Mouse (Mus musculus) midbrain, embryonic 11.5 days (tissue): ENCODE measurements at regions not wholly inside any gene's neighbourhood (a gene's known extent, or its start where the extent isn't known, plus 50 kb on each side); places are given as distances from the start of the nearest gene placed in this dataset.

Source experiments
- ATAC-seq: fragments of 200-750 bp; cut with Nextera tagmentation; 2 replicates; pipeline ENCODE4 v1.8.0; 2017; ENCODE audit warnings: moderate TSS enrichment, moderate library complexity; ENCODE audit not compliant: low FRiP score
- DNase-seq: peaks from one replicate; pipeline ENCODE4 v3.0.0; 2015; ENCODE audit warnings: low spot score; ENCODE audit errors: missing footprints
- H3K27ac ChIP-seq: fragments of 300-500 bp; sonication (generic); 2 replicates; pipeline ENCODE4 v1.5.1; 2014; ENCODE audit warnings: low read depth, low read length
- H3K27me3 ChIP-seq: fragments of 300-500 bp; sonication (generic); 2 replicates; pipeline ENCODE4 v1.6.1; 2014; ENCODE audit warnings: mild to moderate bottlenecking, low read length, moderate library complexity, mixed read lengths; ENCODE audit not compliant: control insufficient read depth, insufficient read depth
- H3K36me3 ChIP-seq: fragments of 300-500 bp; sonication (generic); 2 replicates; pipeline ENCODE4 v1.6.1; 2014; ENCODE audit warnings: mild to moderate bottlenecking, low read length, moderate library complexity, mixed read lengths; ENCODE audit not compliant: control insufficient read depth, insufficient read depth
- H3K4me1 ChIP-seq: fragments of 300-500 bp; sonication (generic); 2 replicates; pipeline ENCODE4 v1.6.1; 2014; ENCODE audit warnings: low read length; ENCODE audit not compliant: control insufficient read depth, insufficient read depth
- H3K4me2 ChIP-seq: fragments of 300-500 bp; sonication (generic); 2 replicates; pipeline ENCODE4 v1.6.1; 2014; ENCODE audit warnings: mild to moderate bottlenecking, moderate library complexity
- H3K4me3 ChIP-seq: fragments of 300-500 bp; sonication (generic); 2 replicates; pipeline ENCODE4 v1.5.1; 2014; ENCODE audit warnings: low read depth, low read length
- H3K9ac ChIP-seq: fragments of 300-500 bp; sonication (generic); 2 replicates; pipeline ENCODE4 v1.6.1; 2014; ENCODE audit warnings: low read length
- H3K9me3 ChIP-seq: fragments of 300-500 bp; sonication (generic); 2 replicates; pipeline ENCODE4 v1.6.1; 2016; ENCODE audit warnings: low read length; ENCODE audit not compliant: control insufficient read depth
- WGBS: fragments of 180-500 bp; shearing (Covaris S2); extraction: QIAGEN DNeasy Blood & Tissue Kit; methylation state at CpG from one replicate; pipeline ENCODE4 v1.1.7; 2014; 5-methylcytosine and 5-hydroxymethylcytosine counted together

DNA sequence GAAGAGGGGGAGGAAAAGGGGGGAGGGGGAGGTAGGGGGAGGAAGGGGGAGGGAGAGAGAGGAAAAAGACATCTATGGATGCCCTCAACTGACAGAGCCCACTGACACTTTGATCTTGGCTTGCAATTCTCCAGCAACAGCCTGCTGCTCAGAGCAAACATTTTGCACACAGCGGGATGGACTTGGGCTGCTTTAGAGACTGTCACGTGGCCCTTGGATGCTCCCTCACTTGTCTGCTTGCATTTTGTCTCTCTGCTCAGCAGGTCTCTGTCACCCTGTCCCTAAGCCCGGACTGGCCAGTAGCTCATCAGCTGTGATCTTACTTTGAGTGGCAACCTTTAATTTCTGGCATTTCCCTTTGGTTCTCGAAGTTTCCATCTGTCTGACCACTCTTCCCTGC, 421.4 kb upstream of the Fam19a5 start:
- 22% methylated on average over 4 of the region's 4 CpGs for WGBS
- no peaks in the 10 kb centered on the region for H3K4me1 ChIP-seq
- no peak overlapping the region for H3K4me2 ChIP-seq
- no peak overlapping the region for H3K27ac ChIP-seq
- no peak overlapping the region for H3K9ac ChIP-seq
- ATAC-seq (no peak), DNase-seq (no peak)
- H3K27me3 ChIP-seq, result no peaks in the 10 kb centered on the region
- H3K4me3 ChIP-seq, result no peak overlapping the region
- H3K9me3 ChIP-seq, result no peaks in the 10 kb centered on the region
- no peaks in the 10 kb centered on the region for H3K36me3 ChIP-seq

DNA sequence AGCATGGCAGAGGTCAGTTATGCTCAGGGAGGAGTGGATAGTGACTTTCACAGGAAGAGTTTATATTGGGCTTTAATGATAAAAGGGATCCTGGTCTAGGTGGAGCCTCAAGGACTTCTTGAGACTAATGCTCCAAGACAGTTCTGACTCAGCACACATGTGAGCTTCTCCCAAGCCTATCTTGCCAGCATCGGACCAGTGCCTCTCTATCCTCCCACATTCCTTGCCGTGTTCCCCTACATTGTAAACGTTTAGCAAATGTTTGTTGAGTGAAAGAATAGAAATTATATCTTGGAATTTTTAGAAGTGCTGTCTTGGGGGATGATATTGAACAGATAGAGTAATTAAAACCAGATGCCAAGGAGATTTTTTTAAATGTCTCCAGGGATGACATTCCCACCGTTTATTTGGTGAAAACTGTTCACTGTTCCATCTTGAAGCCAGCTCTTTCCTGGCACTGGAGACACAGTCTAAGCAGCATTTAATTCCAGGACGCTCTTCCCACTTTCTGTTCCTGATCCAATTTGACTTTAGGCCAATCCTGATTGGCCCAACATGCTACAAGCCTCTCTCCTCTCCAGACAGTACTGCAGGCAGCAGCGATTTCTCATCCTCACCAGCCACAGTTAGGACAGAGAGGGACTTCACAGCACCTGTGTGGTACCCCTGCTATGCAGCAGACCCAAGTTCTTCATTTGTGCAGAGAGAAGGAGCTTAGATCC, 418.5 kb upstream of the Fam19a5 start:
- H3K4me3 ChIP-seq, result no peak overlapping the region
- H3K27me3 ChIP-seq, result no peaks in the 10 kb centered on the region
- no peak overlapping the region for H3K27ac ChIP-seq
- no peaks in the 10 kb centered on the region for H3K36me3 ChIP-seq
- H3K9me3 ChIP-seq, result no peaks in the 10 kb centered on the region
- H3K9ac ChIP-seq, result no peak overlapping the region
- H3K4me1 ChIP-seq, result no peaks in the 10 kb centered on the region
- DNase-seq, result no peak
- no peak for ATAC-seq
- 78% methylated on average over 6 of the region's 6 CpGs for WGBS
- no peak overlapping the region for H3K4me2 ChIP-seq

DNA sequence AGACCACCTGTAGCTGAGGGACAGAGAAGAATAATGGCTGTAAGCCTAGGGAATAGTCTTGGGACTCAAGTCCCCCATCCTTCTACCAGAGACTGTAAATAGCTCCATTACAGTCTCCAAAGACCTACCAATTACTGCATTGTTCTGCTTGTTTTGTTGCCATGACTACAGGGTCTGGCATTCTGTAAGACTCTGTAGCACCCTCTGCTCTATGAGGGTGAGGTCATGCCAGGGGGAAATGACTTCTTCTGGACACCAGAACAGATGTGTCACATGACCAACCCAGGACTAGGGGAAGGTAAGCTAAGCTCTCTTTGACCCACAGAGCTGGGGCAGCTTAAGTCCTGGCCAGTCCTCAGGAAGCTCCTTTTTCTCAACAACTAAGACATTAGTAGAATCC, 405.2 kb upstream of the Fam19a5 start:
- no peaks in the 10 kb centered on the region for H3K9me3 ChIP-seq
- ATAC-seq (no peak), DNase-seq (no peak)
- H3K4me3 ChIP-seq, result no peak overlapping the region
- no peaks in the 10 kb centered on the region for H3K4me1 ChIP-seq
- H3K9ac ChIP-seq, result no peak overlapping the region
- H3K4me2 ChIP-seq, result no peak overlapping the region
- no peaks in the 10 kb centered on the region for H3K36me3 ChIP-seq
- no peak overlapping the region for H3K27ac ChIP-seq
- H3K27me3 ChIP-seq, result no peaks in the 10 kb centered on the region

DNA sequence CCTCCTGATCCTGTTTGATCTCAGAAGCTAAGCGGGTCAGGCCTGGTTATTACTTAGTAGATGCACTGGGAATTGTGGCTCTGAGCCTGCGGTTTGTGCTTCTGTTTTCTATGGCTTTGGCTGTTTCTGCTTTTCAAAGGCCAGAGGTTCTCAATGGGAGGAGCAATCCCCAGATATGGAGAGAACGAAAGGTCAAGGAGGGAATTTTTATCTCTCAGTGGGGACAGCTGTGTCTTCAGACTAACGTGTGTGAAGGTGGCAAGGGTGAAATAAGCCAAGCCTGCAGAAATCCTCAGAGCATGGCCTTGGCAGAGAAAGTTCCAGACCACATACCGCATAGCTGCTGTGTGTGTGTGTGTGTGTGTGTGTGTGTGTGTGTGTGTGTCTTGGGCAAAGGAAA, 375.0 kb upstream of the Fam19a5 start:
- no peaks in the 10 kb centered on the region for H3K9me3 ChIP-seq
- H3K27ac ChIP-seq, result no peak overlapping the region
- ATAC-seq (no peak), DNase-seq (no peak)
- no peak overlapping the region for H3K4me2 ChIP-seq
- WGBS, result 80% methylated on average over 5 of the region's 5 CpGs
- no peaks in the 10 kb centered on the region for H3K4me1 ChIP-seq
- no peak overlapping the region for H3K4me3 ChIP-seq
- no peak overlapping the region for H3K9ac ChIP-seq
- no peaks in the 10 kb centered on the region for H3K27me3 ChIP-seq
- H3K36me3 ChIP-seq, result no peaks in the 10 kb centered on the region

DNA sequence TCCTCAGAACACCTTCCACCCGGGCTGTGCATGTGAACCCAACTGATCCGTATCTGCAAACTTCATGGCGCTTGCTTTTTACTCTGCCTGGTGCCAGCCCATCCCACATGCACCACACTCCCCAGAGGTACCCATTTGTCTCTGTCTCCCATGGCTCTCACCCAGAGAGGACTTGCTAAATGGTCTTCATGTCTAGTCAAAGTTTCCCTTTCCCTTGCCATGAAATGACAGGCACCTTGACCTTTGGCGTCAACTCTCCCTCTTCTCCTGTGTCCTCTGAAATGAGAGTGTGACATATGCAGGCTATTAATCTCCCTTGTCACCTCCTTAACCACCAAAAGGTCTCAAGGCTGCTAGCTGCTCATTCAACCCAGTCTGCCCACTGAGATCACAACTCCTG, 373.2 kb upstream of the Fam19a5 start:
- no peak overlapping the region for H3K4me2 ChIP-seq

DNA sequence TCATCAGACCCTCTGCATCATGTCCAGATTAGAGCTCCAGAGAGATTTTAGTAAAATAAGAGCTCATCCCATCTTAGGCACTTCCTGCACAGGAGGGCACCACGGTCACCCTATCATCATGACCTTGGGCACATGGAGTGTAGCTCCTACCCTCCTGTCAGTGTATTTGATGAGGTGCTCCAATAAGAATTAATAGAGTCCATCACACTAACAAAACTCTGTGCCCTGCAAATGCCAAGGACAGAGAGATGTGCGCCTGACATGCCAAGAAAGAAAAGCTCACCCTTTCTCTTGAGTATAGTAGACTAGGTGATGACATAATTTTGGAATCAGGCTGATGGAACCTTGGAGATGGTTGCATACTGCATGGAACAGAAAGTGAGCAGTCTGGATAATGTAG, 371.0 kb upstream of the Fam19a5 start:
- no peak for ATAC-seq
- Histone ChIP-seq H3K27me3 (no peaks in the 10 kb centered on the region), H3K9me3 (no peaks in the 10 kb centered on the region), H3K4me2 (no peak overlapping the region), H3K36me3 (no peaks in the 10 kb centered on the region), H3K4me3 (no peak overlapping the region), H3K9ac (no peak overlapping the region), H3K27ac (no peak overlapping the region), H3K4me1 (no peaks in the 10 kb centered on the region)
- no peak for DNase-seq
- WGBS, result 93% methylated on average over 2 of the region's 2 CpGs

More for the DNA sequence above, 373.2 kb upstream of the Fam19a5 start:
- H3K4me3 ChIP-seq, result no peak overlapping the region
- H3K9ac ChIP-seq, result no peak overlapping the region
- no peak overlapping the region for H3K27ac ChIP-seq
- WGBS, result 84% methylated on average over 4 of the region's 4 CpGs
- H3K9me3 ChIP-seq, result no peaks in the 10 kb centered on the region
- H3K4me1 ChIP-seq, result no peaks in the 10 kb centered on the region
- DNase-seq (no peak), ATAC-seq (no peak)
- no peaks in the 10 kb centered on the region for H3K36me3 ChIP-seq
- no peaks in the 10 kb centered on the region for H3K27me3 ChIP-seq

DNA sequence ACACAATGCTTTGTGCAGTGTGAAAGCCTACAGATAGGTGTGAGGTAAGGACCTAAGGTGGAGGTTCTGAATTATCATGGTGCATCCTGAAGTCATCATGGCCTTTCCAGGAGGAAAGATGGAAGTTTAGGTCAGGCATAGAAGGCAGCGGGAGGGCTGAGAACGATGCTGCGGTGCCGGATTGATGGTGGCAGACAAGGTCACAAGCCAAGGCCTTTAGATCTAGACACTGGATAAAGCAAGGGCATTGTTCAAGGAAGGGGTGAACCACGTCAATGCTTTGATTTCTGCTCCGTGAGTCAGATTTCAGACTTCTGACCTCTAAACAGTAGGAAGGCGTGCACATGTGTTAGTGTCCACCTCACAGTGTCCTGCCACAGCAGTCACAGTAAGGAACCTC, 365.5 kb upstream of the Fam19a5 start:
- Histone ChIP-seq H3K36me3 (no peaks in the 10 kb centered on the region), H3K27ac (no peak overlapping the region), H3K4me1 (no peaks in the 10 kb centered on the region), H3K27me3 (no peaks in the 10 kb centered on the region), H3K4me3 (no peak overlapping the region), H3K4me2 (no peak overlapping the region), H3K9me3 (no peaks in the 10 kb centered on the region), H3K9ac (no peak overlapping the region)
- DNase-seq, result no peak
- no peak for ATAC-seq
- WGBS, result 90% methylated on average over 7 of the region's 7 CpGs

DNA sequence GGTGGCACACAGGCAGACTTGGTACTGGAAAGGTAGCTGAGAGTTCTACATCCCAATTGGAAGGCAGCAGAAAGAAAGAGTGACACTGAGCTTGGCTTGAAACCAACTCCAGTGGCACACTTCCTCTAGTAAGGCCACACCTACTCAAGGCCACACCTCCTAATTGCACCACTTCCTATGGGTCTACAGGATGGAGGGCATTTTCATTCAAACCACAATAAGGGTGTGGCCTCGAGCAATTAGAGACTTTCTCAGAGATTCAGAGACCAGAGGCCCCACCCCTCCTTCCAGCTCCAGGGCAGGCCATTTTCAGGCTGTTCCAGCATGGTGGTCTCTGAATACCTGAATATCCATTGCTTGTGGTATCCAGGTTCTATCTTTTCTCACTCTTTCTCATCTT, 363.3 kb upstream of the Fam19a5 start:
- H3K27ac ChIP-seq, result no peak overlapping the region
- no peak overlapping the region for H3K9ac ChIP-seq
- no peaks in the 10 kb centered on the region for H3K9me3 ChIP-seq
- no peak for DNase-seq
- no peak for ATAC-seq
- no peak overlapping the region for H3K4me2 ChIP-seq
- no peaks in the 10 kb centered on the region for H3K36me3 ChIP-seq
- WGBS, result 82% methylated on average over 1 of the region's 1 CpGs
- H3K4me1 ChIP-seq, result no peaks in the 10 kb centered on the region
- H3K27me3 ChIP-seq, result no peaks in the 10 kb centered on the region
- H3K4me3 ChIP-seq, result no peak overlapping the region

DNA sequence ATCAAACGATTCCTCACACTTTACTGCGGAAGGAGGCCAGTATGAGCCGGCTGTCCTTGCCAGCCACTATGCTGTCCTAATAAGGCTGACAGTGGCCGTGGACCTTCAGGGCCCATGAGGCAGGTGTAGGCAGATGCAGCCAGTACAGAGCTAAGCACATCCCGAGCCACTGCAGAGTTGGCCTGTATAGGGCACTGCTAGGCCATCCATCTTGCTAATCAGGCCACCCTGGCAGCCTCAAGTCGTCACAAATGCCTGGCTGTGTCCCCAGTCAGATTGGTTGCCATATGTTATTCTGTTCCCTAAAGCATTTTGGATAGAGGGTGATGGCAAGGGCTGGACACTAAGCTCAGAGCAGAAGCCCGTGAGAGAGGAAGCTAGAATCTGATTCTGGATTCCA, 359.9 kb upstream of the Fam19a5 start:
- Histone ChIP-seq H3K9ac (no peak overlapping the region), H3K27ac (no peak overlapping the region), H3K27me3 (no peaks in the 10 kb centered on the region), H3K4me2 (no peak overlapping the region), H3K9me3 (no peaks in the 10 kb centered on the region), H3K4me3 (no peak overlapping the region), H3K36me3 (no peaks in the 10 kb centered on the region), H3K4me1 (no peaks in the 10 kb centered on the region)
- DNase-seq (no peak), ATAC-seq (no peak)
- WGBS, result 78% methylated on average over 7 of the region's 7 CpGs
